Mouse (Mus musculus): ENCODE results near the gene Spata32. TPM values are rescaled to one million over a fixed set of nuclear protein-coding genes. Genes with fewer than 3 reads are reported as not detected.
"Not testable (repeated sequence)": the region's sequence is repeated elsewhere in the genome, so short reads cannot be mapped to it uniquely, and the experiment has no call there.

Gene Spata32
- polyA plus RNA-seq, 1 experiment from 2014 or later, result 1.3 TPM

GRCm38 (mm10) chr11:103234447-103234846 lies 16.2 kb upstream of the Spata32 start:
- H3K27ac ChIP-seq (ENCODE audit: low read depth, low read length), result 0 out of 2 replicates have a peak overlapping the region, but pooled peaks have one; percentile 34
- H3K4me2 ChIP-seq (ENCODE audit: low read length), result no peak overlapping the region
- no peak for ATAC-seq
- H3K9me3 ChIP-seq (ENCODE audit: control insufficient read depth, low read length), result 0 out of 2 replicates have a peak, but pooled peaks cover 2% of the 10 kb centered on the region
- no peak overlapping the region for H3K4me3 ChIP-seq (ENCODE audit: low read length)
- H3K27me3 ChIP-seq (replicated peaks; ENCODE audit: control insufficient read depth, insufficient read depth, low read length), result no peaks in the 10 kb centered on the region
- 50% methylated on average over 1 of the region's 1 CpGs for WGBS
- H3K9ac ChIP-seq (ENCODE audit: low read depth, low read length), result no peak overlapping the region
- H3K36me3 ChIP-seq (ENCODE audit: control insufficient read depth, insufficient read depth, low read length), result peaks cover 23% of the 10 kb centered on the region
- H3K4me1 ChIP-seq (ENCODE audit: control insufficient read depth, insufficient read depth, low read depth, low read length), result no peaks in the 10 kb centered on the region; the same call in 1 of the 2 replicates

- Histone ChIP-seq H3K36me3 (ENCODE audit: control insufficient read depth, insufficient read depth, low read length) (peaks cover 13% of the 10 kb centered on the region), H3K4me2 (ENCODE audit: low read length) (no peak overlapping the region), H3K9me3 (ENCODE audit: control insufficient read depth, low read length) (0 out of 2 replicates have a peak, but pooled peaks cover 2% of the 10 kb centered on the region), H3K27ac (ENCODE audit: low read depth, low read length) (no peak overlapping the region), H3K4me3 (ENCODE audit: low read length) (no peak overlapping the region), H3K27me3 (replicated peaks; ENCODE audit: control insufficient read depth, insufficient read depth, low read length) (no peaks in the 10 kb centered on the region), H3K9ac (ENCODE audit: low read depth, low read length) (no peak overlapping the region), H3K4me1 (ENCODE audit: control insufficient read depth, insufficient read depth, low read depth, low read length) (no peaks in the 10 kb centered on the region; the same call in 1 of the 2 replicates)
- 36% methylated on average over 7 of the region's 7 CpGs for WGBS
- ATAC-seq, result no peak
Observed at GRCm38 (mm10) chr11:103232966-103233365, 14.7 kb upstream of the Spata32 start.

- ATAC-seq, result no peak
- Histone ChIP-seq H3K4me3 (ENCODE audit: low read length) (no peak overlapping the region), H3K9me3 (ENCODE audit: control insufficient read depth, low read length) (no peaks in the 10 kb centered on the region), H3K9ac (ENCODE audit: low read depth, low read length) (no peak overlapping the region), H3K4me2 (ENCODE audit: low read length) (no peak overlapping the region), H3K36me3 (ENCODE audit: control insufficient read depth, insufficient read depth, low read length) (peaks cover 14% of the 10 kb centered on the region; the same call in 1 of the 2 replicates), H3K4me1 (ENCODE audit: control insufficient read depth, insufficient read depth, low read depth, low read length) (no peaks in the 10 kb centered on the region; the same call in 1 of the 2 replicates), H3K27ac (ENCODE audit: low read depth, low read length) (no peak overlapping the region), H3K27me3 (replicated peaks; ENCODE audit: control insufficient read depth, insufficient read depth, low read length) (no peaks in the 10 kb centered on the region)
- 94% methylated on average over 7 of the region's 7 CpGs for WGBS
Observed at GRCm38 (mm10) chr11:103231367-103231766, 13.1 kb upstream of the Spata32 start.

GRCm38 (mm10) chr11:103230626-103231025 lies 12.4 kb upstream of the Spata32 start:
- ATAC-seq, result no peak; the same call in 1 of the 2 replicates
- Histone ChIP-seq H3K36me3 (ENCODE audit: control insufficient read depth, insufficient read depth, low read length) (peaks cover 16% of the 10 kb centered on the region; the same call in 1 of the 2 replicates), H3K4me1 (ENCODE audit: control insufficient read depth, insufficient read depth, low read depth, low read length) (no peaks in the 10 kb centered on the region; the same call in 1 of the 2 replicates), H3K9ac (ENCODE audit: low read depth, low read length) (no peak overlapping the region), H3K4me2 (ENCODE audit: low read length) (no peak overlapping the region), H3K27ac (ENCODE audit: low read depth, low read length) (no peak overlapping the region), H3K27me3 (replicated peaks; ENCODE audit: control insufficient read depth, insufficient read depth, low read length) (no peaks in the 10 kb centered on the region), H3K9me3 (ENCODE audit: control insufficient read depth, low read length) (no peaks in the 10 kb centered on the region), H3K4me3 (ENCODE audit: low read length) (no peak overlapping the region)
- 88% methylated on average over 19 of the region's 19 CpGs for WGBS

GRCm38 (mm10) chr11:103229608-103230007 lies 11.4 kb upstream of the Spata32 start:
- H3K9ac ChIP-seq (ENCODE audit: low read depth, low read length), result no peak overlapping the region
- H3K4me2 ChIP-seq (ENCODE audit: low read length), result no peak overlapping the region
- no peaks in the 10 kb centered on the region for H3K27me3 ChIP-seq (replicated peaks; ENCODE audit: control insufficient read depth, insufficient read depth, low read length)
- H3K9me3 ChIP-seq (ENCODE audit: control insufficient read depth, low read length), result no peaks in the 10 kb centered on the region
- 100% methylated on average over 2 of the region's 2 CpGs for WGBS
- H3K36me3 ChIP-seq (ENCODE audit: control insufficient read depth, insufficient read depth, low read length), result peaks cover 20% of the 10 kb centered on the region; the same call in 1 of the 2 replicates
- no peak for ATAC-seq
- H3K4me3 ChIP-seq (ENCODE audit: low read length), result no peak overlapping the region
- no peaks in the 10 kb centered on the region for H3K4me1 ChIP-seq (ENCODE audit: control insufficient read depth, insufficient read depth, low read depth, low read length)
- H3K27ac ChIP-seq (ENCODE audit: low read depth, low read length), result no peak overlapping the region

GRCm38 (mm10) chr11:103223951-103224456 lies 5.8 kb upstream of the Spata32 start:
- Histone ChIP-seq H3K4me2 (ENCODE audit: low read length) (no peak overlapping the region), H3K9ac (ENCODE audit: low read depth, low read length) (no peak overlapping the region), H3K27me3 (replicated peaks; ENCODE audit: control insufficient read depth, insufficient read depth, low read length) (no peaks in the 10 kb centered on the region), H3K4me1 (ENCODE audit: control insufficient read depth, insufficient read depth, low read depth, low read length) (no peaks in the 10 kb centered on the region), H3K9me3 (ENCODE audit: control insufficient read depth, low read length) (no peaks in the 10 kb centered on the region), H3K27ac (ENCODE audit: low read depth, low read length) (no peak overlapping the region), H3K36me3 (ENCODE audit: control insufficient read depth, insufficient read depth, low read length) (peaks cover 19% of the 10 kb centered on the region), H3K4me3 (ENCODE audit: low read length) (no peak overlapping the region)
- WGBS, result 65% methylated on average over 18 of the region's 18 CpGs
- ATAC-seq, result no peak

- Histone ChIP-seq H3K27me3 (replicated peaks; ENCODE audit: control insufficient read depth, insufficient read depth, low read length) (no peaks in the 10 kb centered on the region), H3K4me2 (ENCODE audit: low read length) (no peak overlapping the region), H3K27ac (ENCODE audit: low read depth, low read length) (no peak overlapping the region), H3K9ac (ENCODE audit: low read depth, low read length) (no peak overlapping the region), H3K9me3 (ENCODE audit: control insufficient read depth, low read length) (no peaks in the 10 kb centered on the region), H3K4me3 (ENCODE audit: low read length) (no peak overlapping the region), H3K4me1 (ENCODE audit: control insufficient read depth, insufficient read depth, low read depth, low read length) (peaks cover 2% of the 10 kb centered on the region; the same call in 1 of the 2 replicates), H3K36me3 (ENCODE audit: control insufficient read depth, insufficient read depth, low read length) (peaks cover 19% of the 10 kb centered on the region)
- ATAC-seq, result no peak
- 94% methylated on average over 10 of the region's 10 CpGs for WGBS
Observed at GRCm38 (mm10) chr11:103223444-103223843, 5.2 kb upstream of the Spata32 start.

GRCm38 (mm10) chr11:103222718-103223117 lies 4.5 kb upstream of the Spata32 start:
- WGBS, result 97% methylated on average over 4 of the region's 4 CpGs
- H3K9ac ChIP-seq (ENCODE audit: low read depth, low read length), result not testable (repeated sequence)

GRCm38 (mm10) chr11:103221437-103221836 lies 3.2 kb upstream of the Spata32 start:
- Histone ChIP-seq H3K4me1 (ENCODE audit: control insufficient read depth, insufficient read depth, low read depth, low read length) (peaks cover 5% of the 10 kb centered on the region; the same call in 1 of the 2 replicates), H3K27ac (ENCODE audit: low read depth, low read length) (no peak overlapping the region), H3K9ac (ENCODE audit: low read depth, low read length) (no peak overlapping the region), H3K4me3 (ENCODE audit: low read length) (no peak overlapping the region), H3K9me3 (ENCODE audit: control insufficient read depth, low read length) (no peaks in the 10 kb centered on the region), H3K4me2 (ENCODE audit: low read length) (no peak overlapping the region), H3K27me3 (replicated peaks; ENCODE audit: control insufficient read depth, insufficient read depth, low read length) (no peaks in the 10 kb centered on the region), H3K36me3 (ENCODE audit: control insufficient read depth, insufficient read depth, low read length) (peaks cover 12% of the 10 kb centered on the region)
- WGBS, result 93% methylated on average over 6 of the region's 6 CpGs
- ATAC-seq, result no peak

More at GRCm38 (mm10) chr11:103222718-103223117, 4.5 kb upstream of the Spata32 start:
- not testable (repeated sequence) for H3K9me3 ChIP-seq (ENCODE audit: control insufficient read depth, low read length); H3K27me3 ChIP-seq (replicated peaks; ENCODE audit: control insufficient read depth, insufficient read depth, low read length); H3K4me1 ChIP-seq (ENCODE audit: control insufficient read depth, insufficient read depth, low read depth, low read length); H3K27ac ChIP-seq (ENCODE audit: low read depth, low read length); H3K4me3 ChIP-seq (ENCODE audit: low read length); ATAC-seq; H3K4me2 ChIP-seq (ENCODE audit: low read length)
- H3K36me3 ChIP-seq (ENCODE audit: control insufficient read depth, insufficient read depth, low read length), result peaks cover 19% of the 10 kb centered on the region
